Mouse (Mus musculus) B cell, adult 2 months (primary cell): ENCODE measurements around the gene Nmnat2.
"Not testable (repeated sequence)": the region's sequence is repeated elsewhere in the genome, so short reads cannot be mapped to it uniquely, and the experiment has no call there.

Experiments used
- DNase-seq, 2 experiments: peaks; one replicate each; pipeline ENCODE4 v3.0.0; 2022

Nmnat2 gene

DNA sequence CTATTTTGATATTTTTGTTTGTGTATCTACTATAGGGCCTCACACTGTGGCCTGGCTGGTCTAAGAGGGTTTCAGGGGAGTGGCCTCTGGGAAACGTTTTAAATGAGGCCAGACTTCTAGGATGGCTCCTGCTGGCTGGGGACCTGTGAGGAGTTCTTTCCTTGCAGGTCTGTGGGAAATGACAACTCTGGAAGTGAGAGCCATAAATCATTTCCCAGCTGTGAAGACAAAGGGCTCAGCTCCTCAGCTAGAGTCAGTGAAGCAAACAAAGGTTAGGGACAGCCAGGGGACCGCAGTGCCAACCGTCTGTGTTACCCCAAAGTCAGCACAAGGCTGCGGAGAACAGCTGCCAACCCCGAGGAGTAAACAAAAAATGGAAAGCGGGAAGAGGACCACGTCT lies 107.8 kb downstream of the Nmnat2 start:
- DNase-seq: no peak

DNA sequence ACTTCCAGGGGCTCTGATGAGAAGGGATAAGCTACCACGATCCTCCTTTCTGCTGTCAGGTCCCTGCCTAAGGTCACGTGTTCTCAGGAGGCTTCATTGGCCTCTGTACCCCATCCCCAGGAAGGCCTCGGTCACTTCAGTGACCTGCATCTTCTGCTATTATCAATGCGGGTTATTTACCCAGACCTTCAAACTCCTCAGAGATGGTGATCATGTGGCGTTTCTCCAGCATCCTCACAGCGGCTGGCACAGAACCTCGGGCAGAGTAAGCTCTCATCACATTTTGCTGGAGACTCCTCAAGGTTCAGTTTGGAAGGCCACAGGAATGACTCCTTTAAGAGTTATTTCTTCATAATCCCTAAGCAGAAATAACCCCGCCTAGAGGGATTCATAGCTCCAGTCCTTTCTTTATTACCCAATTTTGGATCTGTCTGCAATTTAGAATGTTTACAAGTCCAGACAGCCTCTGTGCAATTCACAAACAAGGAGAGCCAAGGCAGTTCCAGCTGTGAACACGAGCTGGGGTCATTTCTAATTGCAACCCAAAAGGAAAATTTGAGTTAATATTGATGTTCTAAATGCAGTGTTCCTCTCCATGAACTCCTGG lies 110.1 kb downstream of the Nmnat2 start:
- no peak for DNase-seq

GRCm38 (mm10) chr1:153065473-153066386 lies 110.9 kb downstream of the Nmnat2 start:
- no peak for DNase-seq

- DNase-seq: no peak
These were observed 111.6 kb downstream of the Nmnat2 start for GRCm38 (mm10) chr1:153066387-153066781.

- no peak for DNase-seq
These were observed 116.8 kb downstream of the Nmnat2 start for GRCm38 (mm10) chr1:153071563-153071962.

DNA sequence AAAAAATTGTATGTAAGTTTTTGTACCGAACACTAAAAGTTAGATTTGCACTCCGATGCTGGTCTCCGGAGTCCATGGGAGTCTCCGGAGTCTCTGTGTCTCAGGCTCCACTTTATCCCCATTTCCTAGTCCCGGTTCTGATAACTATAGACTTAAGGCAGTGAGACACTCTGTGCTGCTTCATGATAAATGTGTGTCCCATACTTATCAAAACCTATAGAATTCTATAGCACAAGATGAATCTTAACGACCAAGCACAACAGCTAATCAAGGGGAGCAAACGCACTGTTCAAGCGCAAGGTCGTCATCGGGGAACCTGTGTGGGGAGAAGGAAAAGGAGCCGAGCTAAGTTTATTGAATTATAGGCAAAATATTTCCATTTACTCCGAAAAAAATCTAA lies 117.2 kb downstream of the Nmnat2 start:
- no peak for DNase-seq

DNA sequence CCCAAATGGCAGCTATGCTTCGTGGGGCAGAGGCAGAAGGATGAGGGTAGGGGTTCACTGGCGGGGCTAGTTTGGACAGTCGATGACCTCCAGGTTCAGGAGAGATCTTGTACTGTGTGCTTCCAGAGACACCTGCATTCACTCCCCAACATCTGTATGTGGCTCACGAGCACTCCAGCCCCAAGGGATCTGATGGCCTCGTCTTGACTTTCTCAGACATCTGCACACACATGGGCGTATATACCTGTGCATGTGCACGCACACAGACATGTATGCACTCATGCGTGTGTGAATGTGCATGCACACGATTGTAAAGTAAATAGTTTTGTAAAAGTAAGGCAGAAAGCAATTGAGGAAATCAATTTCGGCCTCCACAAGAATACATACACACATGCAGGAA lies 117.9 kb downstream of the Nmnat2 start:
- DNase-seq: no peak

- DNase-seq: no peak
These were observed 118.6 kb downstream of the Nmnat2 start for GRCm38 (mm10) chr1:153073441-153073840.

DNA sequence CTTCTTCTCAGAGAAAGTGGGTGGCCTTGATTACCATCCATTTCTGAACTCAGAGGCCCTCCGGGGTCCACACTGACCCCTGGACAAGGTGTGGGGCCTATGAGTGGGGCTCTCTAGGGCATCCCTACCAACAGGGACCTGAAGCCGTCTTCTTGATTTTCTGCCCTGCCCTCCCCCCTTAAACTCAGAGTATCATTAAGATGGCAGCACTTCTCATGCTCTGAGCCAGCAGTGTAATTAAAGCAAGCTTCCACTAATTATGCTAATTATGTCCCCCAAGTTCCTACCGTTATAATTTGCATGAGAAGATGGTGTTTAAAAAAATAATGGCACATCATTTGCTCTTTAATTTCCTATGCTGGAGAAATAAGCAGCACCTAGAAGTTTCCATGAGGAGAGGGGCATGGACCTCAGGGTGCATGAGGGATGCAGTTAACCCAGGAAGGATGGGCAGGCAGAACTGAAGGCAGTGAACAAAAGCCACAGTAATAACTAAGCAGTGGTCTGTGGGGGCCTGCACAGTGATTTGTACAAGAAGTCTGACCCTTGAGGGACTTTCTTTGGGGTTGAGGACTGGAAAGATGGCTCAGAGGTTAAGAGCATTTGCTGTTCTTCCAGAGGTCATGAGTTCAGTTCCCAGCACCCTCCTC lies 120.4 kb downstream of the Nmnat2 start:
- no peak for DNase-seq

DNA sequence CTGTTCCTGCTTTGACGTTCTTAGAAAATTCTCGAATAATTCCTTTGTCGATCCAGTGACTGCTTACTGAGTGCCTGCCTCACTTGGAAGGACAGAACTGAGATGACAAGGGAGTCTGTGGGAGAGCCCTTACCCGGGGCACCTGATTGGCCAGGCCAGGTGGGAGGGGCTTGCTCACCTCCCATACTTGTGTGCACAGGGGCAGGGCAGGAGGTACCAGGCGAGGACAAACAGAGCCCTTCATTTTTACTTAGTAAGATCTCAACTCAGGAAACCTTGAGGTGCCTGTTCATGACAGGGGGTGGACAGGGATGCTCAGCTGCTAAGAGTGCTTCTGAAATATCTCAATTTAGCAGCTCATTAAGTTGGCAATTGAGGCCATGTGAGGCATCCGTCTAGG lies 121.2 kb downstream of the Nmnat2 start:
- DNase-seq: no peak

DNA sequence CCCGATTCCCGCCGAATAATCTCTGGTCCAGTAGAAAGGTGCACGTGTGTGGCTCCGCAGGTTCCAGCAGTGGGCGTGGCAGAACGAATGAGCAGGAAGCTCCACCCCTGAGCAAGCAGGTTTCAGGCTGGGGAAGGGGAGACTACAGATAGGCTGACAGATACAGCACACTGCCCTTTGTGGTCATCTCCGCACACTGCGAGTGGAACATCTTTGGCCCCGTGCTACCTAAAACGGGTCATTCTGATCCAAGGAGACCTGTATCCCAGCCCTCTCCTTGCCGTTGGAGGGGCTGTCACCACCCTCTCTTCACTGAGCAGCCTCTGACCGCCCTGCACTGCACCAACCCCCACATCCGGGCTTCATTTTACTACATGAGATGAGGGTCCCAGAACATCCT lies 128.4 kb downstream of the Nmnat2 start:
- not testable (repeated sequence) for DNase-seq

- no peak for DNase-seq
These were observed 129.4 kb downstream of the Nmnat2 start for GRCm38 (mm10) chr1:153084191-153084590.

DNA sequence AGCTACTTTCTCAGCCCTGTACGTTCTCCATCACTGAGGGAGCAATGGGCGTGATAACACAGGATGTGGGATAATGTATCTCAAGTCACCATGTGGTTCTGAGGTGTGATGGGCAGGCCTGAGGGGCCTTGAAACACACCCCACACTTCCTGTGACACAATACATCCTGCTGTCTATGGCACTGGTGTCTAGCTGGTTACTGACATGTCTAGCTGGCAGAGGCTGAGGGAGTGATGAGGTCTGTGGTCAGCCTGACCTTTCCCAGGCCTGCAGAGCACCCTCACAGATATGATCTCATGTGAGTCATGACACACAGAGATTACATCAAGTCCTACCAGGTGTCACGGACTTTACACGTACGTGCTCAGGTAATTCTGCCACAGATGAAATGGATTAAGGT lies 130.4 kb downstream of the Nmnat2 start:
- no peak for DNase-seq

- no peak for DNase-seq
These were observed 133.0 kb downstream of the Nmnat2 start for GRCm38 (mm10) chr1:153087771-153088170.

- peak; percentile 9 to 14 for DNase-seq
These were observed 135.3 kb downstream of the Nmnat2 start for GRCm38 (mm10) chr1:153090081-153090480.

GRCm38 (mm10) chr1:153090807-153091206 lies 136.0 kb downstream of the Nmnat2 start:
- DNase-seq: no peak

DNA sequence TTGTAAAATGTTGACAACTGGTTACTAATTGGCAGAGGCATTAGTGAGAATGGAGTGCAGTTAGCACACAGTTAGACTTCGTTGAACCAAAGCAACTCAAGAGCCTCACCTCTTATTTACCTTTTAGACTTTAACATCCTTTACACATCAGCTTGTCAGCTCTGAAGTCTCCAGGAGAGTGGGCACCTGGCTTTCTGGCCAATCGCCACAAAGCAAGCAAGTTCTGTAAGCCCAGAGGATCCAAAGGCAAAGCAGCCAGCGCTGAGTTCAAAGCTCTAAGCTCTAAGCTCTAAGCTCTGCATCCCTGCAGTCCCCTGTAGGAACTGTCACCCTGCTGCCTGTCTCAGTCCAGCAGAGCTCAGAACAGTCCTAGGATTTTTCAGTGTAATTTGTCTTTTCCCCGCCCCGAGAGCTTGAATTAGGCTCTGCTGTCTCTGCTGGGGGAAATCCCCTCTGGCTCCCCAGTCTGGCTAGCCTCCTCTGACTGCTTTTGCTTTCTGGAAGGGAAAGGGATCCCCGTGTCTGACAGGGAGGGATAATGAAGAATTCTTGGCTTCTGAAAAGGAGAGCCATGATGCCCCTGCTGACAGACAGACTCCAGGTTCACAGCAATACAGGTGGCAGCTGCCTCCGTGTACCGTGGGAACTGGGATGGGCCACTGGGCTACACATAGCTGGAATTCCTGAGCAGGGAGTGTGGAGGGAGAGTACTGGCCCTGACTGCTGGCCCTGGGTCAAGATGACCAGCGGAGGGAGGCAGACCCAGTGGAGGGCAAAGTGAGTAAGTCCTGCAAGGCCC lies 136.8 kb downstream of the Nmnat2 start:
- no peak for DNase-seq

GRCm38 (mm10) chr1:153092237-153092975 lies 137.6 kb downstream of the Nmnat2 start:
- peak; percentile 35 to 44 for DNase-seq

DNA sequence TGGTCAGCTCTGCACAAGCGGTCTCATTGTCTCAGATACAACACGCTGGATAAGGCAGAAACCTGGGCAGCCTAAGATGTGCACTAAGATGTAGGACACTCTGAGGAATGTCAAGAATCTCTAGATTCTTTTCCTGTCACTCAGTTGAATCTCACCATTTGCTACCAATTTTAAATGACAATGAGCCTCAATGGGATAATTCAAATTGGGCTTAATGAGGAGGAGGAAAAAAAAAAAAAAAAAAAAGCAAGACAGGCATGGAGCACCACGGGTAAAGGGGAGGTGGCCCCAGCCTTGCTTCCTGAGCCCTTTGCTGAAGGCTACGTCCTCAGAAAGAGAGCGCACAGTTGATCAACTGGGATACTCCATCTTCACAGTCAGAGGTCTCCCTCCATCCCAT lies 138.4 kb downstream of the Nmnat2 start:
- DNase-seq: no peak

DNA sequence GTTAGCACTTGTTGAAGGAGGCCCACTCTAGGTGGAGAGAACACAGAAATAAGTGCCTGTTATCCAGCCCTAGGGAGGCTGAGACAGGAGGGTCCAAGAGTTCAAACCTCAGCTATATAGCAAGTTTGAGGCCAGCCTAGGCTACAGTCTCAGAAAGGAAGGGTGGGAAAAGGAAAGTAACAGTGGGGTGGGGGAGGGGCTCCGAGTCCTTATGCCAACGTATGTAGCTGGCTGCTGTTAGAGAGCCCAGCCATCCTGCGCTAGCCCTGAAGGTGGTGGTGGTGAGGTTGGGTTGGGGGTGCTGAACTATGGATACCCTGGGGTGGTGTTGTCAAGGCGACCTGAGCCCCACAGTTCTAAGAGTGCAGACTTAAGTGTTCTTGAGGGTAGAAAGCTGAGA lies 138.8 kb downstream of the Nmnat2 start:
- no peak for DNase-seq

DNA sequence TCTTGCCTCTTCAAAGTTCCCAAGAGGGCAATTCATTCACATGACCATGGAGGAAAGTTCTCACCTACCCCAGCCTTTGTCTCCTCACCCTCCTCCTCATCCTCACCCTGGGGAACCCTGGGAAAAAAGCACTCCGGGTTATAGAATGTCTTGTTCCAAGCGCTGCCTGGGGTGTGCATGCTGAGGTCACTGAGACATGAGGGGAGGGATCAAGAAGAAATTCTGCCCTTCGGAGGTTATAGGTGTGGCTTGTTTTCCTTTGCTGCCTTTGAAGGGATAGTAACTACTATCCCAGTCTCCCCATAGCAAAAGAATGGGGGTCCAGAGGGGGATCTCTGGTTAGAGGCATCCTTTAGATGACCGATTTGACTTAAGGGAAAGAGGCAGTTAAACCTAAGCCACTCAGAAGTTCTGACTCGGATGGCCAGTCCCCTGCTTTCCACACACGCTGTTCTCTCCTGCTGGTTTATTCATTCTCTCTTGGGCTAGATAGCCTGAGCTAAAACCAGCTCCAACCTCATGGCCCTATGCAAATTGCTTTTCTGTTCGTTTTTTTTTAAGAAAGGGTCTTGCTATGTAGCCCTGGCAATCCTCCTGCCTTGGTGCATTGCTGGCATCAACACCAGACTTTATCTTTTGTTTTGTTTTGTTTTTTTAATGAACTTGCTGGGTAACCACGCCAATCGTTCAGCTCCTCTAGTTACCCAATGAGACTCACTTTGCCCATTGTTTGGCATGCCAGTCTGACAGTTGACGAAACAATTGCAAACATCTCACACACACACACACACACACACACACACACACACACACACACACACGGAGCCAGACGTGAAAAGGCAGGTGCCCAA lies 139.7 kb downstream of the Nmnat2 start:
- DNase-seq: no peak
